Mouse (Mus musculus): ENCODE data around the gene Vmn1r1.

GRCm38 (mm10) chr1:182148864-182149514 lies 15.3 kb downstream of the Vmn1r1 start:
- TF ChIP-seq GATA2 (IDR thresholded peaks at IDR 0.05; ENCODE audit: borderline replicate concordance, low read depth, low read length) (no peak), GATA1 (IDR thresholded peaks at IDR 0.05; ENCODE audit: borderline replicate concordance, low read length) (no peak), CTCF (IDR thresholded peaks at IDR 0.05; ENCODE audit: low read depth, low read length) (no peak), TAL1 (conservative IDR thresholded peaks at IDR 0.05; ENCODE audit: low read depth, low read length) (no peak)
